Mouse (Mus musculus) splenic B cell, adult 2 months (primary cell): ENCODE measurements around the gene Glyat.
A peak's percentile ranks its signal among the peaks of the same experiment; 100 is the strongest.

Experiments
- DNase-seq: peaks from one replicate; pipeline ENCODE4 v3.0.0-alpha.2; 2011; ENCODE audit warnings: low read depth, low spot score
- H3K27me3 ChIP-seq: 2 replicates; pipeline ENCODE4 v1.6.1; 2012; ENCODE audit warnings: mild to moderate bottlenecking, low read length, moderate library complexity, mixed read lengths; ENCODE audit not compliant: control insufficient read depth, poor library complexity, insufficient read depth, severe bottlenecking
- H3K36me3 ChIP-seq: 2 replicates; pipeline ENCODE4 v1.6.1; 2012; ENCODE audit warnings: mild to moderate bottlenecking, low read length, moderate library complexity, mixed read lengths; ENCODE audit not compliant: control insufficient read depth, poor library complexity, insufficient read depth, severe bottlenecking

Glyat gene

GRCm38 (mm10) chr19:12633176-12633575 lies at the start of gene Glyat:
Gene Glyat, plus strand, starts transcription at chr19:12633308.
- Histone ChIP-seq H3K27me3 (no peaks in the 10 kb centered on the region), H3K36me3 (no peaks in the 10 kb centered on the region)
- DNase-seq = no peak

GRCm38 (mm10) chr19:12585310-12585709 lies 47.8 kb upstream of the Glyat start:
- Histone ChIP-seq H3K27me3 (no peaks in the 10 kb centered on the region), H3K36me3 (peaks cover 26% of the 10 kb centered on the region)
- peak; percentile 41 for DNase-seq

GRCm38 (mm10) chr19:12591908-12592307 lies 41.2 kb upstream of the Glyat start:
- peak; percentile 89 for DNase-seq
- Histone ChIP-seq H3K27me3 (no peaks in the 10 kb centered on the region), H3K36me3 (peaks cover 21% of the 10 kb centered on the region)

DNA sequence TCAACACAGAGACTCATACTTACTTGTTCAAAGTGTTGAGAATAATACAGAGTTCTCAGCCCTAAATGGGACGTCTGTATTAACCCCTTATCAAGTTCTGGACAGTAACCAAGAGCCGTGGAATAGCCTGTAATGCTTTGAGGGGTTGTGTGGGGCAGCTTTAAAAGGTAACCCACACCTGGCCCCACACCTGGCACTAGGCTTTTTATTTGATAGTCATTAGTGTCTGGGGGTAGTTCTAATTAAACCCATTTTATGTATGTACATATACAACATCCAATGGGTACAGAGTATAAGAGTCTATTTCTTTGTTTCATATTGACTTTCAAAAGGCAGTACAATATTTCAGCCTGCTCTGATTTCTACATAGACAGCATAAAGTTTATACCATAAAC lies 38.0 kb upstream of the Glyat start:
- Histone ChIP-seq H3K27me3 (no peaks in the 10 kb centered on the region), H3K36me3 (peaks cover 9% of the 10 kb centered on the region; the same call in 1 of the 2 replicates)
- DNase-seq = no peak

DNA sequence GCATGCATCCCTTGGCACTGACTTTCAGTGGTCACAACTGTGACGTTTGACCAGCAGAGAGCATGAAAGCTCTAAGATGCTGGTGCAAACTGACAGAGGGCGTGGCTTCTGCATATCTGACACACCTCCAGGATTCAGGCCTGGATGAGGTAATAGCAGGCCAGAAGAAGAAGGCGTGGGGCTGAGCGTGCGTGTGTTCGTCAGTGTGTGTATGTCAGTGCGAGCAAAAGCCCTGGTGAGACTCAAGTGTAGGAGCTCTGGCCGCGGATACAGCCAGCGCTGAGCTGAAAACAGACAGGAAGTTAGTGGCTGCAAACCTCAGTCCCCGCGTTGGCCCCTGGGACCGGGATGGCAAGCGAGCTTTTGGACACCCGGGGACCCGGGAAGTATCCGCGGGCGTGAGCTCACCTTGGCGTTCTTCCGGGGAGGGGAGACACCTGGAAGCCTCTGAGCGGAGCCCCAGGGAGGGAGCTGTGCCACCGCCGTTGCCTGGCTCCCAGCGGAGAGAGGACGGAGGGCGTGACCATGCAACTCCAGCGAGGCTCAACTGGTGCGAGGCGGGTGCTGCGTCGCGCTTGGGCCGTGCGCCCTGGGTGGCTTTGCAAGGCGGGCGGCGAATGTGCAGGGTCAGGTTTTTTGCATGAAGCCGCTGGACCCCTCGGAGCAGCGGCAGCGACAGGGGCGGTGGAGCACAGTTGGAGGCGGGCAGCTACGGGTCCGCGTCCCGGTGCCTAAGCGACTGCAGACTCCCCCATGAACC lies 37.4 kb upstream of the Glyat start:
- peak; percentile 75 for DNase-seq

DNA sequence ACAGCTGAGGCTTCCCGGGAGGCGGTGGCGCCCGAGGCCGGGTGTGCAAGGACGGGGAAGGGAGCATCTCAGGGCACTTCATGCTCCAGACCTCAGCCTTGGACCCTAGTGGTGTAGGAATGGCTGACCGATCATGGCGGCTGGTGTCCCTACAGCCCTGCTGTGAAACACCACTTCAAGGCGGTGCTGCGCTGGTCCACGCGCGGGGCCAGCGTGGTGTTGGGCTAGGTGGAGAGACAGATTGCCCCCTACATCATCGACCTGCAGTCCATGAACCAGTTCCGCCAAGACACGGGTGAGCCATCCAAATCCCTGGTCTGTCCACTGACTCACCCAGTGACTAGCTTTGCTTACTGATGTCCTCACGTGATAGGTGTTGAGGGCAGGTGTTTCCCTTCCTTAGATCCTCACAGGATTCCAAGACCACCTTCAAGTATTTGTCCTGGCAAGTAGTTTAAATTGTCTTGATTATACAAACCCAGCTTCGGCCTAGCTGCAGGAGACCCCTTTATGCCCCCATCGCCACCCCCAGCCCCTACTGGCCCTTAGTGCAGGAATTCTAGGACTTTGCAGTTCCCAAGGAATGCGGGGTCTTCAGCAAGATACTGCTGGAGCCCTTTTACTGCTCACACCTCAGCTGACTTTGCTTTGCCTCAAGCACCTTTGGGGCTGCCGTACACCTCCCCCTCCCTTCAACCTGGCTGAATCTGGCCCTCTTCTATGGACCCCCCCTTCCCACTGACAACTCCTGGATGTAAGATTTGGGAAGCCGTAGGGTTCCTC lies 36.6 kb upstream of the Glyat start:
- peaks cover under 1% of the 10 kb centered on the region; the same call in 1 of the 2 replicates for H3K36me3 ChIP-seq
- DNase-seq = no peak
- no peaks in the 10 kb centered on the region for H3K27me3 ChIP-seq

More for the DNA sequence above, 37.4 kb upstream of the Glyat start:
- H3K27me3 ChIP-seq = no peaks in the 10 kb centered on the region
- peaks cover 6% of the 10 kb centered on the region; the same call in 1 of the 2 replicates for H3K36me3 ChIP-seq

DNA sequence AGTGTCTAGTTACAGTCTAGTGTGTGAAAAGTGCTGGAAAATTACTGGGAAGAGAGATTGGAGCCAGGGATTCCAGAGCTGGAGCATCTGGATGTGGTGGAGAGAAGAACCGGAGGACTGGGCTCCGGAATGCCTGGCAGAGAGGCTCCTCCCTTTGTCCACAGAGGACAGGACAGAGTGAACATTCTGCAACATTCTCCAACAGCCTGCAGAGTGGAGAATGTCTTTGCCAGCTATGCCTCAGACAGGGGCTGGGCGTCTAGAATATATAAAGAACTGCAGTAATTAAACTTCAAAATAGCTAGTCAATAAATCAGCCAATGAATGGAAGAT lies 36.1 kb upstream of the Glyat start:
- Histone ChIP-seq H3K36me3 (no peaks in the 10 kb centered on the region), H3K27me3 (no peaks in the 10 kb centered on the region)
- no peak for DNase-seq

DNA sequence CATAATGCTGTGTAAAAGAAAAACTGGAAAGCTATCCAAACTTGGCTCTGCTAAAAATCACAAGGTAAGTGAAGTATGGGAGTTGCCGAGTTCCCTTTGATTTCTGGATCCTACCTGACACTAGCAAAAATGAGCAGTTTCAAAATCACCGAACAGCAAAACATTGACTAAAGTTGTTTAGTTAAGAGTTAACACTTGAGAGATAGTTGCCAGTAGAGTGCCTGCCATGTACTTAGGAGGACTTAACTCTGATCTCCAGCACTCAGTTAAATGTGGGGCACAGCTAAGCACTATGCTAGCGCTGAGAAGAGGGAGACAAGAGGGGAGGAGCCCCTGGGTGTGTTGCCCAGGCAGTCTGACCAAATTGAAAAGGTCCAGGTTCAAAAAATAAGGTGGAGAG lies 34.4 kb upstream of the Glyat start:
- Histone ChIP-seq H3K36me3 (no peaks in the 10 kb centered on the region), H3K27me3 (no peaks in the 10 kb centered on the region)
- DNase-seq = no peak

- H3K36me3 ChIP-seq = no peaks in the 10 kb centered on the region
- no peaks in the 10 kb centered on the region for H3K27me3 ChIP-seq
- DNase-seq = no peak
Measured at GRCm38 (mm10) chr19:12599674-12600073, 33.4 kb upstream of the Glyat start, which contains the start of gene Gm4952. Gene Gm4952, plus strand, starts transcription at chr19:12599974.

DNA sequence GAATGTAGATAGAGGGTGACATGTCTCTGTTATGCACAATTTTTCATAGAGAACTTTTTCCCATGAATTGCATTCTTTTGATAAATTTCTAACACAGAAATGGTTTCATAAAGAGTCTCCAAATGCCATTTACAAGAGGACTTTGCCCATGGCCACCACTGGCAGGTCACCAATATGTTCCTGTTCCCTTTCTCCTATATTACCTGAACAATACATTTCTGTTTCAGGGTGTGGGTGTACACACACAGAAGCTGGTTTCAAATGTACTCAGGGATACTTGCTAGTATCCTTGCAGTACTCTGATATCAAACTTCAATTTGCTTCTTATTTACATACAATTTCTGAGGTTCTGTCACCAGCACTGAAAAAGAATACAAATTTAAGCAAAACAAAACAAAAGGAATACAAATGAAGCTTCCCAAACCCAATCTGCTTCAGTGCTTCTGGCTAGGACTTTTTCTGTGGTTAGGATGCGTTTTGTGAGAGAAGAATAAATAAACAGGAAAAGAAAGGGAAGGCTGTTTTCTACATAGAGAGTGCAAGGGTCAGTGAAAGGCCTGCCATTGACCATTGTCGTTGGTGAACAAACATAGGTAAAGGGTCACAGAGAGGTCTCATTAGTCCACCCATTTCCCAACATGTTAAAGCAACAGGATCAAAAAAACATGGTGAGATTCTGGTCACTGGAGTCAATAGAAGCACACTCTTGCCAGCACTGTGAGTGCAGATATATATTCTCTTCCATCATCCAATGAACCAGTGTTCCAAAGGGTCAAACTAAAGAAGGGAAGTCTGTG lies 32.2 kb upstream of the Glyat start:
- Histone ChIP-seq H3K27me3 (no peaks in the 10 kb centered on the region), H3K36me3 (no peaks in the 10 kb centered on the region)
- no peak for DNase-seq

DNA sequence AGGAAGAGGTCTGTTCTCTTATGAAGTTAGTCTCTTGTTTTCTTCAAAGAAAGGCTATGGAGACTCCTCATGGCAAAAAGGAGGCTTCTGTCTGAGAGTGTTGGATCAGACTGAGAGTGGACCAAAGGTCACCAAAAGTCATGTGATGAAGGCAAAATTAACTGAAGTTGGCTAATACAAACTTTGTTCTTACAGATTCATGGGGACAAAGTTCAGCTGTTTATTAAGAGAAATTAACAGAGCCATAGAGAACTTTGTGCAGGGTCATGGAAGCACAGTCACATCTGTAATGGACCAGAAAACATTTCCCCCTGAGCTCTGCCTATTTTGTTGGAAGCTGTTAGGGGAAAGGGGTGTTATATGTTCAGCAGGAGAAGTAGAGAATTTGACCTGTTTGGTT lies 24.8 kb upstream of the Glyat start:
- Histone ChIP-seq H3K36me3 (no peaks in the 10 kb centered on the region), H3K27me3 (no peaks in the 10 kb centered on the region)
- DNase-seq = no peak

GRCm38 (mm10) chr19:12613646-12614045 lies 19.5 kb upstream of the Glyat start:
- Histone ChIP-seq H3K27me3 (no peaks in the 10 kb centered on the region), H3K36me3 (no peaks in the 10 kb centered on the region)
- no peak for DNase-seq

- no peaks in the 10 kb centered on the region for H3K27me3 ChIP-seq
- no peaks in the 10 kb centered on the region for H3K36me3 ChIP-seq
- no peak for DNase-seq
Measured at GRCm38 (mm10) chr19:12634259-12634658, 1.2 kb downstream of the Glyat start.

DNA sequence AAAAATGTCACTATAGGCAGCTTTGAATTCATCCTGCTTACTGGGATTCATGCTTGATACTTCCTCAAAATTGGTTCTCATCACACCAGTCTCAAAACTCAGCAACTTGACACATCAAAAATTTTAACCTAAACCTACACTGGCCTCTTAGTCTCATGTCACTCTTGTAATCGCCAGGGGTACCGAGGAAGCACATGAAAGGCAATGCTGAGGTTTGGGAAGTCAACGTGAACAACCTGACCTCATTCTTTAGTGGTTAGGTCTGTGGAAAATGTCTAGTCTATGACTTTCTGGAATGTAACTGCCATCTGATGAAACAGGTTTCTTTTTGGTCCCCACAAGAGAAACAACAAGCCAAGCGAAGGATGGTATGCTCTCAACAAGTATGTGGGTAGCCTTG lies 1.9 kb downstream of the Glyat start:
- no peak for DNase-seq
- no peaks in the 10 kb centered on the region for H3K27me3 ChIP-seq

GRCm38 (mm10) chr19:12636863-12637262 lies 3.8 kb downstream of the Glyat start:
- DNase-seq = no peak
- Histone ChIP-seq H3K27me3 (no peaks in the 10 kb centered on the region), H3K36me3 (no peaks in the 10 kb centered on the region)

More for the DNA sequence above, 1.9 kb downstream of the Glyat start:
- H3K36me3 ChIP-seq = no peaks in the 10 kb centered on the region
